Mouse (Mus musculus): ENCODE results near the gene Myo15b. TPM values are rescaled to one million over a fixed set of nuclear protein-coding genes. Genes with fewer than 3 reads are reported as not detected.

Gene Myo15b
- polyA plus RNA-seq, 1 experiment from 2014 or later, result 11.1 TPM

- Histone ChIP-seq H3K27ac (peak overlapping the region; percentile 91), H3K9me3 (replicated peaks) (no peaks in the 10 kb centered on the region), H3K9ac (no peak overlapping the region), H3K36me3 (no peaks in the 10 kb centered on the region), H3K4me1 (peaks cover 90% of the 10 kb centered on the region), H3K4me3 (replicated peaks) (no peak overlapping the region), H3K27me3 (no peaks in the 10 kb centered on the region), H3K4me2 (peak overlapping the region; percentile 40)
- 10% methylated on average over 8 of the region's 8 CpGs for WGBS
- no peak for ATAC-seq (replicated peaks; ENCODE audit: low FRiP score)
Observed at GRCm38 (mm10) chr11:115833021-115833513, 25.1 kb upstream of the Myo15b start.

GRCm38 (mm10) chr11:115834033-115834432 lies 24.2 kb upstream of the Myo15b start:
- no peak for ATAC-seq (replicated peaks; ENCODE audit: low FRiP score)
- no peaks in the 10 kb centered on the region for H3K27me3 ChIP-seq
- peak overlapping the region; percentile 40 for H3K4me2 ChIP-seq
- H3K9me3 ChIP-seq (replicated peaks), result no peaks in the 10 kb centered on the region
- H3K9ac ChIP-seq, result peak overlapping the region; percentile 27; the same call in 1 of the 2 replicates
- peaks cover 90% of the 10 kb centered on the region for H3K4me1 ChIP-seq
- H3K36me3 ChIP-seq, result no peaks in the 10 kb centered on the region
- no peak overlapping the region for H3K4me3 ChIP-seq (replicated peaks)
- peak overlapping the region; percentile 91 for H3K27ac ChIP-seq
- WGBS, result 47% methylated on average over 6 of the region's 6 CpGs

- peaks cover 85% of the 10 kb centered on the region for H3K4me1 ChIP-seq
- no peaks in the 10 kb centered on the region for H3K9me3 ChIP-seq (replicated peaks)
- no peak overlapping the region for H3K9ac ChIP-seq
- ATAC-seq (replicated peaks; ENCODE audit: low FRiP score), result no peak
- H3K4me3 ChIP-seq (replicated peaks), result no peak overlapping the region
- WGBS, result 45% methylated on average over 11 of the region's 11 CpGs
- H3K4me2 ChIP-seq, result no peak overlapping the region
- H3K27me3 ChIP-seq, result no peaks in the 10 kb centered on the region
- no peaks in the 10 kb centered on the region for H3K36me3 ChIP-seq
- peak overlapping the region; percentile 91 for H3K27ac ChIP-seq
Observed at GRCm38 (mm10) chr11:115836656-115837395, 21.4 kb upstream of the Myo15b start.

DNA sequence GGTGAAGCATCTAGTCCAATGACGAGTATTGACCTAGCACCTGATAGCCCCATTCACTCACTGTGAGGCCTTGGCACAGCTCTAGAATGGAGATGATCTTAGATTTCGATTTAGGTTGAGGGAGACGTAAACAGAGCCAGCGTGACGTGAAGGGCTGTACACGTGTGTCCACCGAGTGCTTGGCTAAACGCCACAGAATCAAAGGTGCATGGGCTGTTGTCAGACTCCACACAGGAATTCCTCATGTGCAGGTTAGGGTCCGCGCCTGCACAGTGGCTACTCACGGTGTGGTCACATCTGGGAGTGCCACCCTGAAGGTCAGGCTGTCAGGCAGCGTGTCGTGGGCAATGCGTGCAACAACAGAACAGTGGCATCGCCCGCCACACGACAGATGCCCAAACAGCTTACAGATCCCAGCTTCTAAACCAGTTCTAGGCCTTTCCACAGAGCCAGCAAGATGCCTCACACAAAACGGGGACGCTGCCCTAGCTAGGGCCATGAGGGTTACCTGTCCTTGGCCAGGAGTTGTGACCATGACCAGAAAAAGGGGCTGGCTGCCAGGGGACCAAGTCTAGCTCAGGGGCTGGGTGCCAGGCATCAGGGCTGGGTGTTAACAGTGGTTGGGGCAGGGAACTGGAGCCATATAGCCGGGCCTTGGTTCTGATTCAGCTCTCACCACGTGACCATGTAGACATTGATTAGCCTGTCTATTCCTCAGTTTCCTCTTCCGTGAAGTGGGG lies 20.4 kb upstream of the Myo15b start:
- no peak overlapping the region for H3K27ac ChIP-seq
- 89% methylated on average over 22 of the region's 22 CpGs for WGBS
- no peaks in the 10 kb centered on the region for H3K27me3 ChIP-seq
- H3K4me2 ChIP-seq, result no peak overlapping the region
- no peak for ATAC-seq (replicated peaks; ENCODE audit: low FRiP score)
- no peak overlapping the region for H3K9ac ChIP-seq
- H3K4me1 ChIP-seq, result peaks cover 85% of the 10 kb centered on the region
- H3K4me3 ChIP-seq (replicated peaks), result no peak overlapping the region
- no peaks in the 10 kb centered on the region for H3K9me3 ChIP-seq (replicated peaks)
- no peaks in the 10 kb centered on the region for H3K36me3 ChIP-seq

DNA sequence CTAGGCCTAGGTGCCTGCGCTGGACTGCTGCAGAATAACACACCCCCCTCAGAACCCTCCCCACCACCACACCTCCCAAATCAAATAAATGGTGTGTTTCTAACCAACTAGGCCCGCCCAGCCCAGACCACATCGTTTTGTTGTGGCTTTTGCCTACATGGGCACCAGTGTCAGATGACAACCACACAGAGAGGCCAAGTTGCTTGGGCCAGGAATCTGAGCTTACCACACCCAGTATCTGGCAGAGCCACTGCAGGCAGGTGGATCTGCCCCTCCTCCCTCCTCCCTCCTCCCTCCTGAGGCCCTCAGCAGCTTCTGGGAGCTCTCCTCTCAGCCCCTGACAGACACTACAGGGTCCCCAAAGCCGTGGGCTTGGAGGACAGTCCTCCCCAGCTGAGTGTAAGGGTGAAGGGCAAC lies 19.3 kb upstream of the Myo15b start:
- 35% methylated on average over 4 of the region's 4 CpGs for WGBS
- no peaks in the 10 kb centered on the region for H3K9me3 ChIP-seq (replicated peaks)
- no peak for ATAC-seq (replicated peaks; ENCODE audit: low FRiP score)
- no peak overlapping the region for H3K9ac ChIP-seq
- H3K4me2 ChIP-seq, result no peak overlapping the region
- no peaks in the 10 kb centered on the region for H3K27me3 ChIP-seq
- peaks cover 83% of the 10 kb centered on the region for H3K4me1 ChIP-seq
- H3K27ac ChIP-seq, result peak overlapping the region; percentile 49
- no peak overlapping the region for H3K4me3 ChIP-seq (replicated peaks)
- H3K36me3 ChIP-seq, result no peaks in the 10 kb centered on the region

DNA sequence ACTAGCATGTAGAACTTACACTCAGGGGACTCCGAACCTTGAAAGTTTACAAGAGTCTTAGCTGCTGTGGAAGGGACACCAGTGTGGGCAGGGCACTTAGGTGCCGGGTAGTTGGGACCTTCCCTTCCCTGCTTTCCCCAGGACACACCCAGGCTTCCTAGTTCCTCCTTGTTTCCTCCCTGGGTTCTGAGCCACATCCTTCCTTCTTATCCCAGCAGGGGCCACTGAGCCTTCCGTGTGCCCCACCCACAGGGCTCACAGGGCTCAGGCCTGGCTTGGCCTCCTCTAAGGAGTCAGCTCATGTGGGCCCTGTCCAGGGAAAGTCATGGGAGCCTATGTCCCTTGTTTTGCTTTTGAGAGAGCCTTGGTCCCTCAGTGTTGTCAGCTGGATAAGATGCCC lies 18.5 kb upstream of the Myo15b start:
- Histone ChIP-seq H3K4me1 (peaks cover 83% of the 10 kb centered on the region), H3K27me3 (no peaks in the 10 kb centered on the region), H3K36me3 (peaks cover under 1% of the 10 kb centered on the region; the same call in 1 of the 2 replicates), H3K9ac (0 out of 2 replicates have a peak overlapping the region, but pooled peaks have one; percentile 22), H3K27ac (peak overlapping the region; percentile 49), H3K9me3 (replicated peaks) (no peaks in the 10 kb centered on the region), H3K4me2 (no peak overlapping the region), H3K4me3 (replicated peaks) (no peak overlapping the region)
- WGBS, result 76% methylated on average over 3 of the region's 3 CpGs
- ATAC-seq (replicated peaks; ENCODE audit: low FRiP score), result no peak

GRCm38 (mm10) chr11:115841044-115841443 lies 17.2 kb upstream of the Myo15b start:
- WGBS, result 84% methylated on average over 6 of the region's 6 CpGs
- 0 out of 2 replicates have a peak, but pooled peaks cover 5% of the 10 kb centered on the region for H3K9me3 ChIP-seq (replicated peaks)
- no peak overlapping the region for H3K4me2 ChIP-seq
- no peak overlapping the region for H3K9ac ChIP-seq
- H3K27me3 ChIP-seq, result no peaks in the 10 kb centered on the region
- no peak overlapping the region for H3K4me3 ChIP-seq (replicated peaks)
- H3K27ac ChIP-seq, result peak overlapping the region; percentile 93
- H3K4me1 ChIP-seq, result peaks cover 77% of the 10 kb centered on the region
- H3K36me3 ChIP-seq, result peaks cover 13% of the 10 kb centered on the region
- no peak for ATAC-seq (replicated peaks; ENCODE audit: low FRiP score)

DNA sequence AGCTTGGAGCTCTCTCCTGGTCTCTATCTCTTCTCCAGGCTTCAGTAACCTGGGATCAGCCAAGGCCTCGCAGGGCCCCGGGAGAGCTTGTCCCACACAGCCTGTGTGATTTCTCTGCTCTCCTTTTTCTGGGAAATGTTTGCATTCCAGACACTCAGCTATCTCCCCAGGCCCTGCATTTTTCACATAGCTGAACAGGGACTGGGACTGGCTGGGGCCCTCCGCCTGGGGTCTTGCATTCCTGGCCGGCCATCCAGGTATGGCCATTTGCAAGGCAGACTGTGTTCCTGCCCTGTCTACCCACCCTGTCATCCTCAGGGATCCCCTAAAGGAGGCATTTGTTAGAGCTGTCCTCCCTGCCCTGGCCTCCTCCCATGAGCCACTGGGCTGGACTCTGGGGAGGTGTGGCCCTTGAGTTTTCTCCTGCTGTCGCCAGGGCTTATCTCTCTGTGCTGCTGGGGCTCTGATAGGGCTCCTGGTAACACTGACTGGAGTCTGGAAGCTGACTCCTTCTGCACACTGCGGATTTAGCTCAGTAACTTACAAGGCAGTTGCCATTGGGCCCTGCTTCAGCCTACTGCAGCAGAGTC lies 16.1 kb upstream of the Myo15b start:
- WGBS, result 26% methylated on average over 6 of the region's 6 CpGs
- peaks cover 23% of the 10 kb centered on the region for H3K36me3 ChIP-seq
- peak; percentile 10; the same call in 1 of the 2 replicates for ATAC-seq (replicated peaks; ENCODE audit: low FRiP score)
- peaks cover 67% of the 10 kb centered on the region for H3K4me1 ChIP-seq
- peak overlapping the region; percentile 23; the same call in 1 of the 2 replicates for H3K9ac ChIP-seq
- no peak overlapping the region for H3K4me2 ChIP-seq
- peak overlapping the region; percentile 93 for H3K27ac ChIP-seq
- no peaks in the 10 kb centered on the region for H3K27me3 ChIP-seq
- H3K4me3 ChIP-seq (replicated peaks), result no peak overlapping the region
- 0 out of 2 replicates have a peak, but pooled peaks cover 5% of the 10 kb centered on the region for H3K9me3 ChIP-seq (replicated peaks)

GRCm38 (mm10) chr11:115843141-115843890 lies 14.9 kb upstream of the Myo15b start:
- no peaks in the 10 kb centered on the region for H3K27me3 ChIP-seq
- H3K4me1 ChIP-seq, result peaks cover 64% of the 10 kb centered on the region
- H3K9ac ChIP-seq, result no peak overlapping the region
- H3K27ac ChIP-seq, result peak overlapping the region; percentile 93
- no peak for ATAC-seq (replicated peaks; ENCODE audit: low FRiP score)
- H3K4me3 ChIP-seq (replicated peaks), result no peak overlapping the region
- H3K36me3 ChIP-seq, result peaks cover 34% of the 10 kb centered on the region
- WGBS, result 83% methylated on average over 12 of the region's 14 CpGs
- H3K9me3 ChIP-seq (replicated peaks), result 0 out of 2 replicates have a peak, but pooled peaks cover 5% of the 10 kb centered on the region
- peak overlapping the region; percentile 35; the same call in 1 of the 2 replicates for H3K4me2 ChIP-seq

DNA sequence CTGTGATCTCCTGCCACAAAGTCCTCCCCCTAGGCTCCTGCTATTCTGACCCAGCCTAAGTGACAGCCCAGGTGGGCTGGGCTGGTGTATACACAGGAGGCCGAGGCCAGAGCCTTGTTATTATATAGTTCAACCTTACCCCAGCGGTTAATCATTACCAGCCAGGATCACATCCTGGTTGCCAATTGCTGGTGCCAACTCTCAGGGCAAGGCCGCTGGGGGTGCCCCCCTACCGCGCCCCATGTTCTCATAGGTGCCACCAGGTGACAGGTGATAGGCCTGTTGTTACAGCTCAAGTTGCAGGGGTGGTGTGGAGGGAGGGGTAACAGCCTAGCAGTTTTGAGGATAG lies 14.3 kb upstream of the Myo15b start:
- Histone ChIP-seq H3K9ac (no peak overlapping the region), H3K4me1 (peaks cover 59% of the 10 kb centered on the region), H3K9me3 (replicated peaks) (0 out of 2 replicates have a peak, but pooled peaks cover 5% of the 10 kb centered on the region), H3K36me3 (peaks cover 40% of the 10 kb centered on the region), H3K4me3 (replicated peaks) (no peak overlapping the region), H3K4me2 (peak overlapping the region; percentile 35), H3K27me3 (no peaks in the 10 kb centered on the region), H3K27ac (peak overlapping the region; percentile 93)
- ATAC-seq (replicated peaks; ENCODE audit: low FRiP score), result peak; percentile 86
- 70% methylated on average over 5 of the region's 5 CpGs for WGBS

DNA sequence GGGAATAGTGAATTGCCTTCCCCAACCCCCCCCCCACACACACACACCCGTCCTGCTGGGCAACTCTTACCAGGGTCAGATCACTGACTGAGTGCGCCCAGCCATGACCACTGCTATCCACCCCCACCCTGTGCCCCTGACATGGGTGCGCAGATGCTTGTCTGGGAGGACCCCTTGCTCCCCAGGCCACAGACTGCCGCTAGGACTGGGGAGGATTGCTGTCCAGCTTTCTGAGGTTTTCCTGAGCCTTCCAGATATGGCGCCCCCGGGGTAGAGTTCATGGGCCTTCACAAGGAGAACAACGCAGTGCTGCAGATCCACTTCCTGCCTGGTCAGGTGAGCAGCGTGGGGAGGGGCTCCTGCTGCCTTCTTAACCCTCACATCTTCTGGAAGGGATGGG lies 14.0 kb upstream of the Myo15b start:
- Histone ChIP-seq H3K4me2 (peak overlapping the region; percentile 35), H3K4me1 (peaks cover 55% of the 10 kb centered on the region), H3K36me3 (peaks cover 44% of the 10 kb centered on the region), H3K9me3 (replicated peaks) (0 out of 2 replicates have a peak, but pooled peaks cover 5% of the 10 kb centered on the region), H3K27me3 (no peaks in the 10 kb centered on the region), H3K27ac (peak overlapping the region; percentile 93), H3K4me3 (replicated peaks) (no peak overlapping the region), H3K9ac (no peak overlapping the region)
- 44% methylated on average over 8 of the region's 8 CpGs for WGBS
- peak; percentile 81 for ATAC-seq (replicated peaks; ENCODE audit: low FRiP score)
